Mouse (Mus musculus): ENCODE results near the gene 4930453N24Rik. TPM values are rescaled to one million over a fixed set of nuclear protein-coding genes. Genes with fewer than 3 reads are reported as not detected.

The 4930453N24Rik gene
- polyA plus RNA-seq, 1 experiment from 2014 or later = 13.7 TPM

- Histone ChIP-seq H3K36me3 (no peaks in the 10 kb centered on the region), H3K4me1 (no peaks in the 10 kb centered on the region), H3K9ac (no peak overlapping the region), H3K27ac (no peak overlapping the region), H3K4me2 (no peak overlapping the region), H3K4me3 (no peak overlapping the region), H3K9me3 (replicated peaks) (no peaks in the 10 kb centered on the region), H3K27me3 (replicated peaks) (no peaks in the 10 kb centered on the region)
- WGBS (ENCODE audit: insufficient replicate concordance) = 65% methylated on average over 10 of the region's 10 CpGs
- no peak for ATAC-seq
Observed at GRCm38 (mm10) chr16:64717814-64718213, 53.1 kb downstream of the 4930453N24Rik start.

- no peak for ATAC-seq
- H3K4me3 ChIP-seq = no peak overlapping the region
- no peak overlapping the region for H3K9ac ChIP-seq
- no peak overlapping the region for H3K27ac ChIP-seq
- no peaks in the 10 kb centered on the region for H3K36me3 ChIP-seq
- 63% methylated on average over 6 of the region's 6 CpGs for WGBS (ENCODE audit: insufficient replicate concordance)
- H3K9me3 ChIP-seq (replicated peaks) = no peaks in the 10 kb centered on the region
- no peaks in the 10 kb centered on the region for H3K4me1 ChIP-seq
- H3K4me2 ChIP-seq = no peak overlapping the region
- no peaks in the 10 kb centered on the region for H3K27me3 ChIP-seq (replicated peaks)
Observed at GRCm38 (mm10) chr16:64711816-64712215, 59.1 kb downstream of the 4930453N24Rik start.

Other genes with a start within 250 kb of the 4930453N24Rik start
- gene Csnka2ip, start 168.8 kb downstream of the 4930453N24Rik start, polyA plus RNA-seq (2016; fragmentation: Nextera tagmentation; extraction: Ambion mirVana) = not detected in 2 replicates
- gene Zfp654, start 80.5 kb upstream of the 4930453N24Rik start, polyA plus RNA-seq (2016; fragmentation: Nextera tagmentation; extraction: Ambion mirVana) = 5.0 and 5.4 TPM in 2 replicates
- gene Cggbp1, start 80.8 kb upstream of the 4930453N24Rik start, polyA plus RNA-seq (2016; fragmentation: Nextera tagmentation; extraction: Ambion mirVana) = 40.1 and 42.4 TPM in 2 replicates